Mouse (Mus musculus) lung, postnatal 0 days (tissue): ENCODE results near the gene Cmas.

ENCODE experiments used
- CTCF ChIP-seq: IDR thresholded peaks from 2 replicates; pipeline ENCODE4 v1.5.1; 2016; ENCODE audit warnings: antibody characterized with exemption, mild to moderate bottlenecking
- EP300 ChIP-seq: IDR thresholded peaks from 2 replicates; pipeline ENCODE4 v1.6.1; 2016; ENCODE audit warnings: antibody characterized with exemption, mild to moderate bottlenecking, control low read depth

GRCm38 (mm10) chr6:142752331-142753246 is 3.9 kb upstream of the Cmas start:
- TF ChIP-seq CTCF (no peak), EP300 (no peak)
